Mouse (Mus musculus) C2C12 (cell line): ENCODE measurements around the gene Snrpd3. TPM values are rescaled to one million over a fixed set of nuclear protein-coding genes. Genes with fewer than 3 reads are reported as not detected.

ENCODE experiments used
- H3K27me3 ChIP-seq: one replicate; pipeline ENCODE4 v1.6.1; 2011; ENCODE audit not compliant: control insufficient read depth, insufficient read depth, insufficient read length
- H3K36me3 ChIP-seq: one replicate; pipeline ENCODE4 v1.6.1; 2011; ENCODE audit not compliant: control insufficient read depth, insufficient read depth
- H3K4me3 ChIP-seq: one replicate; pipeline ENCODE4 v1.5.1; 2011; ENCODE audit warnings: mild to moderate bottlenecking, control low read depth; ENCODE audit not compliant: poor library complexity, insufficient read depth, severe bottlenecking
- H3K79me2 ChIP-seq: one replicate; pipeline ENCODE4 v1.6.1; 2011; ENCODE audit not compliant: control insufficient read depth, insufficient read depth
- H3K79me3 ChIP-seq: one replicate; pipeline ENCODE4 v1.6.1; 2011; ENCODE audit warnings: low read depth, control low read depth
- H3ac ChIP-seq: one replicate; pipeline ENCODE3; 2011; ENCODE audit warnings: low read depth; ENCODE audit not compliant: control insufficient read depth, insufficient read length
- CEBPB ChIP-seq: IDR thresholded peaks from one replicate; pipeline ENCODE4 v1.6.1; 2011; ENCODE audit warnings: low read depth, mild to moderate bottlenecking, control low read depth, moderate library complexity
- CTCF ChIP-seq: IDR thresholded peaks from one replicate; pipeline ENCODE4 v1.5.1; 2011; ENCODE audit not compliant: control insufficient read depth, insufficient read depth, insufficient read length
- FOSL1 ChIP-seq: IDR thresholded peaks from one replicate; pipeline ENCODE4 v1.8.0; 2011; ENCODE audit warnings: mild to moderate bottlenecking, low read length; ENCODE audit not compliant: poor library complexity, insufficient read depth, severe bottlenecking
- MAX ChIP-seq: IDR thresholded peaks from one replicate; pipeline ENCODE4 v1.6.1; 2011; ENCODE audit warnings: mild to moderate bottlenecking, control low read depth
- MYOD1 ChIP-seq: IDR thresholded peaks from one replicate; pipeline ENCODE4 v1.6.1; 2011; ENCODE audit warnings: low read depth; ENCODE audit not compliant: control insufficient read depth, insufficient read length
- MYOG ChIP-seq: IDR thresholded peaks from one replicate; pipeline ENCODE4 v1.6.1; 2011; ENCODE audit not compliant: control insufficient read depth, insufficient read length; ENCODE audit errors: extremely low read depth
- USF1 ChIP-seq: IDR thresholded peaks from one replicate; pipeline ENCODE4 v1.6.1; 2011; ENCODE audit warnings: low read depth, mild to moderate bottlenecking, control low read depth, moderate library complexity
- polyA plus RNA-seq: library from polyadenylated mRNA; unstranded; fragments of >200 nt; fragmentation: generic; extraction: Trizol; gene quantifications from one replicate; pipeline ENCODE4 v1.2.1, GENCODE M21; 2012; ENCODE audit warnings: missing spikeins

The Snrpd3 gene
- polyA plus RNA-seq, 1 experiment: 358 TPM

DNA sequence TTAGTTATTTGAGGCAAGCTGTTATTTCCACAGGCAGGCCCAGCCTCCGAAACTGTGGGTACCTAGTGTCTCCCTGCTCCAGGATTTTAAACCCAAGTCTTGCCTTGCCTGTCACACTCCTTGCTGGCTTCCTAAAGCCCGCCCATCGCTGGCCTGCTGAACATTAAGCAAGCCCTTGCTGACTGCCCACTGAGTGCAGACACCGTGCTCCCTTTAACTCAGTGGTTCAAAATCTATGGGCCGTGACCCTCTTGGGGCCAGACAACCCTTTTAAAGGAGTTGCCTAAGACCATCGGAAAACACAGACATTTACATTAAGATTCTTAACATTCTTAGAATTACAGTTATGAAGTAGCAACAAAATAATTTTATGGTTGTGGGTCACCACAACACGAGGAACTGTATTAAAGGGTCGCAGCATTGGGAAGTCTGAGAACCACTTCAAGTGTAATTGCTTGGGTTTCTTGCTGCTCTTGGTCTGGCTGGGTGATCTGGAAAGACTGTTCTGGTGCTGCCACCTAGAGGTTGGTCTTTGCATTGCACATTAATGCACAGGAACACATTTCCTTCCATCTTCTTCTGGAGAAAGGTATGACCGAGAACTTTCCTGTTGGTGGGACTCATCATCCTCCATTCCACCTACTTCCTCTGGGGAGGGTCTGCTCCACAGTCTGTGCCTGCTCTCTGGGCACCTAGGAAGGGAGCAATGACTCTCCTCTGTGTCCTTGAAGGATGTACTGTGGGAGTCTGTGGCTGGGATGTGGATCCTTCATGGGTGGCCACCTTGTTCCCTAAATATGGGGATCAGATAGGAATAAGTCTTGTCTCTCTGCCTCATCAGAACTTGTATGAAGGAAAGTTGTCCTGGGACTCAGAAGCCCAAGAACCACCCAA is 31.0 kb upstream of the Snrpd3 start:
- H3K27me3 ChIP-seq: no peaks in the 10 kb centered on the region
- H3K36me3 ChIP-seq: no peaks in the 10 kb centered on the region
- H3K79me2 ChIP-seq: no peaks in the 10 kb centered on the region
- H3ac ChIP-seq: no peak overlapping the region
- no peak overlapping the region for H3K4me3 ChIP-seq
- TF ChIP-seq CTCF (peak; percentile 65), CEBPB (no peak), MYOD1 (no peak), USF1 (no peak)
- H3K79me3 ChIP-seq: no peaks in the 10 kb centered on the region

GRCm38 (mm10) chr10:75487131-75487530 is 30.2 kb upstream of the Snrpd3 start:
- Histone ChIP-seq H3K79me2 (no peaks in the 10 kb centered on the region), H3K27me3 (no peaks in the 10 kb centered on the region), H3ac (no peak overlapping the region), H3K4me3 (no peak overlapping the region), H3K36me3 (no peaks in the 10 kb centered on the region), H3K79me3 (no peaks in the 10 kb centered on the region)
- TF ChIP-seq MAX: no peak
- no peak for TF ChIP-seq CEBPB
- TF ChIP-seq MYOD1: no peak
- no peak for TF ChIP-seq FOSL1
- TF ChIP-seq CTCF: no peak
- TF ChIP-seq USF1: no peak
- TF ChIP-seq MYOG: no peak

DNA sequence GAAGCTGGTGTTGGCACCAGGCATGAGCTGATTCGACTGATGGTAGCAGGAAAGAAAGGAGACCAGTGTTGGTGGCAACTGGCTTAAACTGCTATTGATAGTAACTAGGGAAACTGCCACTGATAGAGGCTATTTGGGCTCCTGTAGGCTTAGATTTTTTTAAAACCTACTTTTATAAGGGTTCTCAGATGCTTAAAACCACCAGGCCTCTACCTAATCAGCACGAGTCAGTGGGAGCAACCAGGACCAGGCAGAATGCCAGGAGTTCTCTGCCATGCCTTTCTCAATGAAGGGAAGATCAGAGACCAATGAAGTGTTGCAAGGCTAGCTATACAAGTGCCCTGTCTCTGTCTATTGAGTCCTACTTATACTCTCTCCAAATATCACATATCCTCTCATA is 27.8 kb upstream of the Snrpd3 start:
- Histone ChIP-seq H3K27me3 (no peaks in the 10 kb centered on the region), H3K36me3 (no peaks in the 10 kb centered on the region), H3K79me2 (no peaks in the 10 kb centered on the region), H3K4me3 (no peak overlapping the region), H3K79me3 (no peaks in the 10 kb centered on the region), H3ac (no peak overlapping the region)
- TF ChIP-seq USF1 (no peak), FOSL1 (no peak), MYOD1 (no peak), CTCF (no peak), MAX (no peak), MYOG (no peak), CEBPB (no peak)

- H3K36me3 ChIP-seq: no peaks in the 10 kb centered on the region
- H3ac ChIP-seq: no peak overlapping the region
- no peaks in the 10 kb centered on the region for H3K79me3 ChIP-seq
- no peak for TF ChIP-seq CTCF
- no peak for TF ChIP-seq CEBPB
- TF ChIP-seq MYOG: no peak
- no peak for TF ChIP-seq MAX
- TF ChIP-seq MYOD1: no peak
- no peak for TF ChIP-seq FOSL1
- TF ChIP-seq USF1: no peak
- no peak overlapping the region for H3K4me3 ChIP-seq
- no peaks in the 10 kb centered on the region for H3K27me3 ChIP-seq
- no peaks in the 10 kb centered on the region for H3K79me2 ChIP-seq
Measured at GRCm38 (mm10) chr10:75490731-75491130, 26.6 kb upstream of the Snrpd3 start.

DNA sequence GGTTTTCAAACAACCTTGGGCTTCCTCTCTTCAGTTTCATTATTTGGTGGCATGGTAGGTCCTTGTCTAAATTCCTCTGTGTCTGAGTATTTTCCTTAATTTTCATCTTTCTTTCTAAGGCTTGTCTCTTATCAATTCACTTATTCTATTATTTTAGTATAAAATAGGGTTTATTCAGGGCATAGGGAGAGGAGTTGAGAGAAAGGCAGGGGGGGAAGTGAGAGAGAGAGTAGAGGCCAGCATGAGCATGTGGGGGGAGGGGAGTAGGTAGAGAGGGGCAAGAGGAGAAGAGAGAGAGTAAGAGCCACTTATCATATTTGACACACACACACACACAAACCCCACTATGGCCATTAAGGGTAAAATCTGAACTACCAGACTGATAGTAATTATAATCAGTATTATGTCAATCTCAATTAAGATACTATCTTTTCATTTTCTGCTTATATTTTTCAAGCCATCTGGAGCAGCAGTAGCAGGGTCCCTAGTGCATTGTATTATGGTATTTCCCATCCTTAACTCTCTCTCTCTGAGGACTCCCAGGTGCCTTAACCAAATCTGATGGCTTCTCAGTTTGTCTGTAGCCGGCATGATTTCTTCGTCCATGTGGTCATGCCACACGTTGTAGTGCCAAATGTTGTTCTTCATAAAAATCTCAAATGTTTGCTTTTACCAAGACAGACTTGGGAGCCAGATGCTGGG is 26.0 kb upstream of the Snrpd3 start:
- H3K4me3 ChIP-seq: no peak overlapping the region
- no peak overlapping the region for H3ac ChIP-seq
- no peaks in the 10 kb centered on the region for H3K79me3 ChIP-seq
- H3K36me3 ChIP-seq: no peaks in the 10 kb centered on the region
- no peak for TF ChIP-seq FOSL1
- TF ChIP-seq MYOG: no peak
- H3K79me2 ChIP-seq: no peaks in the 10 kb centered on the region
- no peaks in the 10 kb centered on the region for H3K27me3 ChIP-seq

DNA sequence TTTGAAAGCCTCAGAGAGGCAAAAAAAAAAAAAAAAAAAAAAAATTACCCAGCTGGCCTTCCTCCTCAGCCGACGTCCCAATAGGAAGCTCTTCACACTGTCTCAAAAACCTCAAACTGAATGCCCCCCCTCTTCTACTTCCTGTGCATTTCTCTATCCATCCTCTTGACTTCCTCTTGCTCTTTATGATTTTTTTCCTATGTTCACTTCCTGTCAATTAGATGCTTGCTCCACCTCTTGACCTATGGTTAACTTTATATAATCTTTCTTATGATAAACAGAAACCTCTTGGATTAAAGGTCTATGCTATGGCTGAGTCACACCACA is 25.5 kb upstream of the Snrpd3 start:
- Histone ChIP-seq H3K4me3 (no peak overlapping the region), H3K36me3 (no peaks in the 10 kb centered on the region), H3K27me3 (no peaks in the 10 kb centered on the region), H3K79me3 (no peaks in the 10 kb centered on the region), H3ac (no peak overlapping the region), H3K79me2 (no peaks in the 10 kb centered on the region)
- no peak for TF ChIP-seq MAX
